In the genomic region with DNA sequence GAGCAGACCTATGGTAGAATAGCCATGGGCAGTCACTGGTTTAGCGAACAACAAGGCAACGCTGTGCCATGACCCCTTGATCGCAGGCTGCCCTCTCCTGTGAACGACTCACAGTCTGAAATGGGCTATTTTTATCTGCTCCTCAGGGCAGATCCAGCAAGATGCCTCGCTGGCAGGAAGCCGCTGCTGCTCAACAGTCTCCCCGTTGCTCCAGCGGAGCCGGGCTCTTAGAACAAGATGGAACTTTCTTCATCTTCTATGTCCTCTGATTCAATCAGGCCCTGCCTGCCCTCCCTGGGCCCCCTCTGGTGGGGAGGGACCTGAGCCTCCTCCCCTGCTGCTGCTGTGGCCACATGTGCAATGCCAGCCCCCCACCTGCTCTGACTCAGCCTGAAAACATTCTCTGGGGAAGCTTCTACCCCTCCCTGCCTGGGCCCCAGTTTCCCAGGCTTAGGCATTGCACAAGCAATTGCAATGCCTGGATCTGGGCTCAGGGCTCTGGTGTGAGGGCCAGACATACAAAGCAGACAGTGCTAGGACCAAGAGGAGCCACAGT, we compare ENCODE assay signal across 7 mouse cellular contexts. TPM values are rescaled to one million over a fixed set of nuclear protein-coding genes. Genes with fewer than 3 reads are reported as not detected.
DNase-seq lines count a peak whose midpoint lies in the region; ATAC-seq lines count a peak whose summit lies in the region.

No protein-coding gene starts in this region.

- H3K4me3 ChIP-seq in heart, embryonic 14.5 days (ENCODE audit: control insufficient read depth in 1 of 2, insufficient read depth in 1 of 2, low read depth in 1 of 2, low read length in 2 of 2): no peak overlapping the region
- no peak overlapping the region for H3K4me3 ChIP-seq in limb, embryonic 15.5 days
- H3K4me3 ChIP-seq in stomach, embryonic 16.5 days (replicated peaks; ENCODE audit: low read length): no peak overlapping the region

- ATAC-seq in heart, embryonic 14.5 days (ENCODE audit: insufficient number of reproducible peaks, insufficient read depth, low FRiP score, low read depth): peak; percentile 74
- peak; percentile 70 for ATAC-seq in limb, embryonic 15.5 days (ENCODE audit: insufficient number of reproducible peaks, low FRiP score, low TSS enrichment, low read depth)
- ATAC-seq in stomach, embryonic 16.5 days (ENCODE audit: insufficient read depth, low FRiP score): peak; percentile 79; the same call in 1 of the 2 replicates
- no peak for ATAC-seq in megakaryocyte, adult 5-6 weeks (ENCODE audit: poor library complexity, severe bottlenecking)

- no peaks in the 10 kb centered on the region for H3K9me3 ChIP-seq in heart, embryonic 14.5 days (ENCODE audit: control insufficient read depth, low read length)
- no peaks in the 10 kb centered on the region for H3K9me3 ChIP-seq in limb, embryonic 15.5 days
- H3K9me3 ChIP-seq in stomach, embryonic 16.5 days (replicated peaks; ENCODE audit: control insufficient read depth, low read length): no peaks in the 10 kb centered on the region

- DNase-seq in adrenal gland, adult 2 months: peak; percentile 84
- DNase-seq in embryo, embryonic 11 days: peak; percentile 47
- DNase-seq in cerebellum, adult 9-11 months: no peak

- H3K27me3 ChIP-seq in heart, embryonic 14.5 days (ENCODE audit: control insufficient read depth, insufficient read depth, low read length): no peaks in the 10 kb centered on the region
- H3K27me3 ChIP-seq in limb, embryonic 15.5 days: no peaks in the 10 kb centered on the region
- H3K27me3 ChIP-seq in stomach, embryonic 16.5 days (ENCODE audit: control insufficient read depth, insufficient read depth, low read length): no peaks in the 10 kb centered on the region

- 0 out of 2 replicates have a peak overlapping the region, but pooled peaks have one; percentile 5 for H3K9ac ChIP-seq in heart, embryonic 14.5 days (ENCODE audit: low read length)
- no peak overlapping the region for H3K9ac ChIP-seq in limb, embryonic 15.5 days
- peak overlapping the region; percentile 20; the same call in 1 of the 2 replicates for H3K9ac ChIP-seq in stomach, embryonic 16.5 days (ENCODE audit: low read length)

- peaks cover 24 to 25% of the 10 kb centered on the region in 2 experiments for H3K4me1 ChIP-seq in heart, embryonic 14.5 days (ENCODE audit: control insufficient read depth in 2 of 2, insufficient read depth in 2 of 2, low read length in 2 of 2)
- peaks cover 50% of the 10 kb centered on the region for H3K4me1 ChIP-seq in limb, embryonic 15.5 days
- H3K4me1 ChIP-seq in stomach, embryonic 16.5 days (ENCODE audit: control insufficient read depth, insufficient read depth, low read length): peaks cover 15% of the 10 kb centered on the region

- H3K4me2 ChIP-seq in heart, embryonic 14.5 days (ENCODE audit: low read length): peak overlapping the region; percentile 35
- 0 out of 2 replicates have a peak overlapping the region, but pooled peaks have one; percentile 2 for H3K4me2 ChIP-seq in limb, embryonic 15.5 days
- H3K4me2 ChIP-seq in stomach, embryonic 16.5 days (ENCODE audit: low read depth, low read length): no peak overlapping the region

- no peaks in the 10 kb centered on the region for H3K36me3 ChIP-seq in heart, embryonic 14.5 days (ENCODE audit: control insufficient read depth, insufficient read depth, low read length)
- H3K36me3 ChIP-seq in limb, embryonic 15.5 days: no peaks in the 10 kb centered on the region
- no peaks in the 10 kb centered on the region for H3K36me3 ChIP-seq in stomach, embryonic 16.5 days (ENCODE audit: control insufficient read depth, insufficient read depth, low read length)

- H3K27ac ChIP-seq in heart, embryonic 14.5 days (replicated peaks in 1 of 2; ENCODE audit: control insufficient read depth in 1 of 2, insufficient read depth in 1 of 2, low read depth in 2 of 2, low read length in 2 of 2): peak overlapping the region; percentile 69 to 85
- H3K27ac ChIP-seq in limb, embryonic 15.5 days: peak overlapping the region; percentile 85
- peak overlapping the region; percentile 80 for H3K27ac ChIP-seq in stomach, embryonic 16.5 days (ENCODE audit: low read length)

- 13% methylated on average over 9 of the region's 9 CpGs for WGBS in heart, embryonic 14.5 days
- 28% methylated on average over 9 of the region's 9 CpGs for WGBS in limb, embryonic 15.5 days
- 26% methylated on average over 9 of the region's 9 CpGs for WGBS in stomach, embryonic 16.5 days

RNA-seq across cellular contexts. Expression of a gene that starts 27.8 kb away (rescaled TPM):
- 10 to 100 TPM; 36.4 to 37.1 TPM for total RNA-seq in adrenal gland, adult 2 months (2021)
- 20.1 and 21.3 TPM in 2 replicates for polyA plus RNA-seq in adrenal gland, adult 2 months (2012; rRNA removed)
- 62.9 and 70.0 TPM in 2 replicates for polyA plus RNA-seq in heart, embryonic 14.5 days (2014; fragmentation: Nextera tagmentation; extraction: Ambion mirVana)
- polyA plus RNA-seq in limb, embryonic 15.5 days (2015; fragmentation: Nextera tagmentation; extraction: Ambion mirVana): 259 and 273 TPM in 2 replicates
- polyA plus RNA-seq in stomach, embryonic 16.5 days (2015; fragmentation: Nextera tagmentation; extraction: Ambion mirVana): 146 and 158 TPM in 2 replicates
- total RNA-seq in megakaryocyte, adult 5-6 weeks (2015): 0.78 and 2.2 TPM in 2 replicates
- 0.77 and 1.1 TPM in 2 replicates for total RNA-seq in megakaryocyte, adult 5-6 weeks (2017)
